Mouse (Mus musculus): Measurements from ENCODE around the gene Urod.
A peak's percentile ranks its signal among the peaks of the same experiment; 100 is the strongest.

Gene Urod

GRCm38 (mm10) chr4:116993672-116994621 lies at the start of gene Urod:
TSS of gene Urod (minus strand) at chr4:116994413.
- DNase-seq (ENCODE audit: low spot score in 2 of 2): peak; percentile 91 to 94

GRCm38 (mm10) chr4:117041283-117041721 lies 47.1 kb upstream of the Urod start:
- no peak for DNase-seq (ENCODE audit: low spot score in 2 of 2)

GRCm38 (mm10) chr4:117040791-117041190 lies 46.6 kb upstream of the Urod start:
- DNase-seq (ENCODE audit: low spot score in 2 of 2): no peak

- DNase-seq (ENCODE audit: low spot score in 2 of 2): peak in 1 of 2 experiments; percentile 23
These were observed 45.9 kb upstream of the Urod start for GRCm38 (mm10) chr4:117039925-117040687.

- no peak for DNase-seq (ENCODE audit: low spot score in 2 of 2)
These were observed 36.9 kb upstream of the Urod start for GRCm38 (mm10) chr4:117031105-117031504.

GRCm38 (mm10) chr4:117023469-117023868 lies 29.3 kb upstream of the Urod start:
- DNase-seq (ENCODE audit: low spot score in 2 of 2): no peak

- DNase-seq (ENCODE audit: low spot score in 2 of 2): peak; percentile 82 to 88
These were observed 25.3 kb upstream of the Urod start, which contains the start of gene Eif2b3 for GRCm38 (mm10) chr4:117019206-117020134. TSS of gene Eif2b3 (plus strand) at chr4:117019402.

- DNase-seq (ENCODE audit: low spot score in 2 of 2): no peak
These were observed 24.1 kb upstream of the Urod start for GRCm38 (mm10) chr4:117018327-117018726.

- DNase-seq (ENCODE audit: low spot score in 2 of 2): no peak
These were observed 23.5 kb upstream of the Urod start for GRCm38 (mm10) chr4:117017738-117018137.

- no peak for DNase-seq (ENCODE audit: low spot score in 2 of 2)
These were observed 20.7 kb upstream of the Urod start for GRCm38 (mm10) chr4:117014901-117015415.

GRCm38 (mm10) chr4:117013596-117013995 lies 19.4 kb upstream of the Urod start:
- DNase-seq (ENCODE audit: low spot score in 2 of 2): no peak

- no peak for DNase-seq (ENCODE audit: low spot score in 2 of 2)
These were observed 16.0 kb upstream of the Urod start for GRCm38 (mm10) chr4:117010231-117010630.

GRCm38 (mm10) chr4:117007058-117007457 lies 12.8 kb upstream of the Urod start:
- DNase-seq (ENCODE audit: low spot score in 2 of 2): no peak

- no peak for DNase-seq (ENCODE audit: low spot score in 2 of 2)
These were observed 11.6 kb upstream of the Urod start for GRCm38 (mm10) chr4:117005611-117006400.

- no peak for DNase-seq (ENCODE audit: low spot score in 2 of 2)
These were observed 10.4 kb upstream of the Urod start for GRCm38 (mm10) chr4:117004649-117005048.

- DNase-seq (ENCODE audit: low spot score in 2 of 2): peak in 1 of 2 experiments; percentile 50
These were observed 8.6 kb upstream of the Urod start for GRCm38 (mm10) chr4:117002543-117003521.

- DNase-seq (ENCODE audit: low spot score in 2 of 2): no peak
These were observed 7.7 kb upstream of the Urod start for GRCm38 (mm10) chr4:117001957-117002356.

- no peak for DNase-seq (ENCODE audit: low spot score in 2 of 2)
These were observed 5.4 kb upstream of the Urod start for GRCm38 (mm10) chr4:116999513-117000154.

GRCm38 (mm10) chr4:116995798-116996135 lies 1.6 kb upstream of the Urod start:
- peak in 1 of 2 experiments; percentile 61 for DNase-seq (ENCODE audit: low spot score in 2 of 2)
